Mouse (Mus musculus): ENCODE measurements at regions not wholly inside any gene's neighbourhood (a gene's known extent, or its start where the extent isn't known, plus 50 kb on each side); places are given as distances from the start of the nearest gene placed in this dataset.

DNA sequence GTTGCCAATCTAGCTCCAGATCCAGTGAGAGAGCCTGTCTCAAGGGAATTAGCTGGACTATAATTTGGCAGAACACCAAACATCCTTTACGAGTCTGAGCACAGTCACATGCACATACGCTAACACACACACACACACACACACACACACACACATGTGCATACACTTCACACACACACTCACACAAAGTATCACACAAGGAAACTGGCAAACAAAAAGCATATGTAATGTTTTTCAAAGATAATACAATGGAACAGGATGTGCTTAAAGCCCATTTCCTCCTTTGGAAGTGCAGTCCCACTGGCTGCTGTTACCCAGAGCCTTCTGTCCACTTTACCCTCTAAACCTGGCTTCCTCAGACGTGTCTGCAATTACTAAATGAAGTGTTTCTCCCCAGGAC, 226.2 kb upstream of the Cited2 start:
- no peak for DNase-seq (ENCODE audit: low spot score in 2 of 2)

- no peak for DNase-seq (ENCODE audit: low spot score in 2 of 2)
Observed at GRCm38 (mm10) chr10:17510626-17511193, 212.3 kb upstream of the Cited2 start.

GRCm38 (mm10) chr10:17511779-17512335, 211.2 kb upstream of the Cited2 start:
- DNase-seq (ENCODE audit: low spot score in 2 of 2) = no peak

DNA sequence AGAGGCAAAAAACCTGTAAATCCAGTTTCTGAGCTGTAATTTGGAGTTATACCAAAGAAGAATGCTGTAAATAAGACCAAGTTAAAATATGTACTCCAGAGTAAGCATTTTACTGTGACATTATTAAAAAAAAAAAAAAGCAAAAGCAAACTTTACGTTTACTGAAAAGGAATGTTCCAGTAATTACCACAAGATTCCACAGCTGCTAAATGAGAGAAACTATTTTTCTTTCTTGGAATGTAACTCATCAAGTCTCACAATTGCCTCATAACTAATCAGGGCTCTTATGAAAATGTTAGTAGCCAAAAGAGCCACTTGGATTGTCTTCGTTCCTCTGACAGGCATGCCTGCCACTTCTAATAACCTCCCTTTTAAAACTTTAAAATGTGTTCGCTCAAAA, 210.5 kb upstream of the Cited2 start:
- DNase-seq (ENCODE audit: low spot score in 2 of 2) = no peak

- DNase-seq (ENCODE audit: low spot score in 2 of 2) = no peak
Observed at GRCm38 (mm10) chr10:17513756-17514155, 209.3 kb upstream of the Cited2 start.

DNA sequence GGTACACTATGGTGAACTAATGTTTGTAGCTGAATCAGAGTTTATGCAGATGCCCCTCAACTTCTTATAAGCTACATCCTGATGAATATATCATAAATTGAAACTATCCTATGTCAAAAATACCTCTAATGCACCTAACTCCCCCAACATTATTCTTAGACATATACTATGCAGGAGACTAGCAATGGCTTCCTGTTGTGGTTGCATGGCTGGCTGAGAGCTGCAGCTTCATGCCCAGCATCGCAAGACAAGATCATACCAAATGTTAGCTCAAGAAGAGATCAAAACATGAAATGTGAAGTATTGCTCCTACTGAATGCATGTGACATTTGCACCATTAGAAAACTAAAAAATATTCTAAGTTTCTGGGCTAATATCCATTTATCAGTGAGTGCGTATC, 206.9 kb upstream of the Cited2 start:
- no peak for DNase-seq (ENCODE audit: low spot score in 2 of 2)

DNA sequence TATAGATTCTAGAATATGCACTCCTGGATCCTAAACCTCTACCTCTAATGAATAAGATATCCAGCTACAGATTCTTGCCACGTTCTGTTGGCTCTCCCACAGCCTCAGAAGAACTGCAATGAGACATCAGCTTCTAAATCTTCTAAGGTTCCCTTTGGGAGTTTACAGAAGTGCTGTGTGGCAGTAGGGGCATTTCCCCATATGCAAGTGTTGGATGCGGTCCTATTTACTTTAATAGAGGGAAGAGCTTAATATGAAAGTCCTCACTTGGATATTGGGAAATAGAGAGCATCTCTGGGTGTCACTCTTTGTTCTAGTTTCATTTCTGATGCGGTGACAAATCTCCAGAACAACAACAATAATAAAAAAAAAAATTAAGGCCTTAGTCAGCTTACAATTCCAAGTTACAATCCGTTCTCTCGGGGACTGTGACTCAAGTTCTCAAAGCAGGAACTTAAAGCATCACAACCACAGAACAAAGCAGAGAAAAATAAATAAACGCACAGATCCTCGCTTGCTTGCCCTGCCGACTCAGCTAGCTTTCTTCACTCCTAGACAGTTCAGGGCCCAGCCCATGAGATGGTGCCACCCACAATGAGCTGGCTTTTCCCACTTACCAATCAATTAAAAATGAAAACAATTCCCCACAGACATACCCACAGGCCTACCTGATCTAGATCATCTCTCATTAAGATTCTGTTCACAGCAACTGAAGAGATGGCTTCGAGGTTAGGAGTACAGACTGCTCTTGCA, 204.4 kb upstream of the Cited2 start:
- no peak for DNase-seq (ENCODE audit: low spot score in 2 of 2)

DNA sequence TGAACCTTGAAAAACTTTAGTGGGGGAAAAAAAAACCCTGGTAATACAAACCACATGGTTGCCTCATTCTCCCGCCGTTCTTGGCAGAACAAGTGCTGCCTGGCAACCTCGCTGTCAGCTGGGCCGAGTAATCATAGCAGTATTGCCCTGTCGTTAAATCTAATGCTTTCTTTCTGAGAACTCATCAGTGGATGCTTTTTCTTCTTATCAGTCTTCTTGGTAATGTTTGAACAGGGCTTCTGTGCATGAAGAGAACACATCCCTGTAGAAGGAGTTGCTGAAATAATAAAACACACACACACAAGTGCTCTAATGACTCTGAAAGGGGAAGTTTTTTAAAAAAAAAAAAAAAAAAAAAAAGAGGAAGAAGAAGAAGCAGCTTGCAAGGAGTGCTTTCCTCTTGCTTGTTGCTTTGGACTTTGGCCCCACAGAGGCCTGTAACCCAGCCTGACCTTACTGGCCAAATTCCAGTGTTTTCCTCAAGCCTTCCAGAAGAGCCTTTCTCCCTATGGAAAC, 200.9 kb upstream of the Cited2 start:
- DNase-seq (ENCODE audit: low spot score in 2 of 2) = peak; percentile 28 to 66

- no peak for DNase-seq (ENCODE audit: low spot score in 2 of 2)
Observed at GRCm38 (mm10) chr10:17523558-17524328, 199.3 kb upstream of the Cited2 start.

DNA sequence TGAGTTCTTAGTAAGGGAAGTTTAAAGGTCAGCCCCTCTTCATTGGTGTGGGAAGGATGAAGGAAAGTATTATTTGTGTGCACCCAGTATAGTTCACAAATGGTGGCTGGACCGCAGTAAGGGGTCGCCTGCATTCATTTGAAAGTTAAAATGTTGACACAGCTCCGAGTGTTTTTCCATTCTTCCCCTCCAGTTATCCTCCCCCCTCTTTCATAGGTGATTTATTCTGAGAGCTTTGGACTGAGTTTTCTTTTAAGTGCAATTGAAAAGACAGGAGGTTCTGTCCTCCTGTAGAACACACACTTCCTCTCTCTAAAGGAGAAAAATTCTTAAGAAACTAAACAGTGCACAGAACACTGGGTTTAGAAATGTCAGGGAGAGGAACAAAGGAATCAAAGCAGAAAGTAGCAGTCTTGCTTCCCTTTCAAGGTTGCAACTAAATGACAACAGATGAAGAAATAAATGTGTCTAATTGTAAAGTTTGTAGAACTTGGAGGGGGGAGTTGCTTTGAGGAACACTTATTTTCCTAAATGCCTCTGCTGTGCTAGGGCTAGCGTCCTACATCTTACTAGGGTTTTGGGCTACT, 195.8 kb upstream of the Cited2 start:
- no peak for DNase-seq (ENCODE audit: low spot score in 2 of 2)

DNA sequence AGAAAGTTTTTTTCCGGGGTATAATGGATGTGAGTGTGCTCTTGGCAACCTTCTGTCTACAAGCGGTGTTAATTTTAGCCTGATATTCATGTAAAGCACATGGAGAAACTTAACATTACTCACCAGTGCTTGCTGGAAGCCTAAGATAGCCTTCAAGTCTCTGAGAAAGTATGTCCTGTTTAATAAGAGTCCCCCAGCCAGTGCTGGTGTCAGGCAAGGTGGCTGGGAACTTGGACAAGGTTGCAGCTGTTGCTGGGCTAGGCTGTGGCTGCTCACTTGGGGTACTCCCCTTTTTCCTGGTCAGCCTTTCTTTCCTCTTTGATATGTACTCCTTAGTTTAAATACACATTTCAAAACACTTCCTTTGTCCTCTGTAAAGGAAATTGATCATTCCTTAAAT, 194.9 kb upstream of the Cited2 start:
- DNase-seq (ENCODE audit: low spot score in 2 of 2) = no peak

DNA sequence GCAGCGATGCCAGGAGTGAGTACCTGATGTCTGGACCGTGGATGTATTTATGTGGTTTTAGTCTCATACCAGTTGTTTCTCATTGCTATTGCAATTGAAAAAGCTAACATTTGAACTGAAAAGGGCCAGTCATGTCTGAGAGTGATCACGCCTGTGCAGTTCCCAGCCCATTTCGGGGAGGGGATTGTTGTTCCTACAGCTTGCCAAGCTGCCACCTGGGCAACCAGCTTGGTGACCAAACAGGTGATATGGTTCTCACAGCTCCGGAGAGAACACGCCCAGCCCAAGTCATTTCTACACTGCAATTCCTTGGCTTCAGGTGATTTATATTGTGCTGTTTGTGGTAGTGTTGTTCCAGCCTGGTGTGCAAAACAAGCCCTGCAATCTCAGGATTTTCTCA, 194.2 kb upstream of the Cited2 start:
- DNase-seq (ENCODE audit: low spot score in 2 of 2) = no peak

- no peak for DNase-seq (ENCODE audit: low spot score in 2 of 2)
Observed at GRCm38 (mm10) chr10:17529851-17530509, 193.0 kb upstream of the Cited2 start.

DNA sequence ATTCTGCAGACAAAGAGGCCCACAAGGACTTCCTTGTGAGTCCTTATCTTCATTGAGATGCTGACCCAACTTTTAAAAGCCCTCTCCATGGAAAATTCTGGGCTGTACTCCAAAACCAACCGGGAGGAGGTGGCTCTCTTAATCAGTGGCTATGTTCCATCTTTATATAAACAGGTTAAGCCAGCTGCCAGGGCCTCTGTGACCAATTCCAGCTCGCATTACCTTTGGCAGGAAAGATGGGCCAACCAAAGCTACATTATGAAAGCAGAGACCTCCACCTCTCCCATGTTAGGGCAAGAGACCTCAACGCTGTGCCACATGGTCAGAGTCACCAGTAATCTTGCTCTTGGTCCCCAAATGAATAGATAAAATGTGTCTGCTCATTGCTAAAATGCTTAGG, 192.0 kb upstream of the Cited2 start:
- no peak for DNase-seq (ENCODE audit: low spot score in 2 of 2)

- no peak for DNase-seq (ENCODE audit: low spot score in 2 of 2)
Observed at GRCm38 (mm10) chr10:17538944-17539533, 184.0 kb upstream of the Cited2 start.

- DNase-seq (ENCODE audit: low spot score in 2 of 2) = no peak
Observed at GRCm38 (mm10) chr10:17540404-17541375, 182.3 kb upstream of the Cited2 start.

DNA sequence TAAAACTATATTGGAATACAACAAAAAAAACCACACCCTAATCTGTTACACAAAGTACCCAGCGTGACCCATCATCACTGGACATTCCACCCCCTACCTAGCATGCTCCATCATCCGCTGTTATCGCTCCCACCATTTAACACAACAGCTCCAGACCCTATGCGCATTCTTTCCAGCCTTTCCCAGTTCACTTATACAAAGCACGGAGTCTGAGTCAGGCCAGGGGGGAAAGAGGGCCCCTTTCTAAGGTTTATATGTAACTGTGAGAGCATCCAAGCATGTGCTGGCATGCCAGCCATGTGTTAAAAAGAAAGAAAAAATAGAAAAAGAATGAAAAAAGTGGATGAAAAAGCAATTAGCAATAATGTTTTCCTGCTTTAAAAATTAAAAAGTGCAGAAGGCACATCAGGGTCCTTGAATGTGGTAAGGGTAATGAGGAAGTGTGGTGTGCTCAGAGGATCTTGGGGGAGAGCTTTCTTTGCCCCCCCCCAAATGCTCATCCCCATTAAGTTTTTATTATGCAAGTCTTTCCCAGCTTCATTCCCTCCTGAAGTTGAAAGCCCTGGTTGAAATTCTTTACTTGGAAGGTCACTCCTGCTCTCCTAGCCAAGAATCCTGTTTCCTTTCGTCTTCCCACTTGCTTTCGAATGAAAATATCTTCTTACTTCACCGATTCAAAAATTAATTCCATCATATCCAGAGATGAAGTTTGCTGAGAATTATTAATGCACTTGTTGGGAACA, 180.7 kb upstream of the Cited2 start:
- no peak for DNase-seq (ENCODE audit: low spot score in 2 of 2)

DNA sequence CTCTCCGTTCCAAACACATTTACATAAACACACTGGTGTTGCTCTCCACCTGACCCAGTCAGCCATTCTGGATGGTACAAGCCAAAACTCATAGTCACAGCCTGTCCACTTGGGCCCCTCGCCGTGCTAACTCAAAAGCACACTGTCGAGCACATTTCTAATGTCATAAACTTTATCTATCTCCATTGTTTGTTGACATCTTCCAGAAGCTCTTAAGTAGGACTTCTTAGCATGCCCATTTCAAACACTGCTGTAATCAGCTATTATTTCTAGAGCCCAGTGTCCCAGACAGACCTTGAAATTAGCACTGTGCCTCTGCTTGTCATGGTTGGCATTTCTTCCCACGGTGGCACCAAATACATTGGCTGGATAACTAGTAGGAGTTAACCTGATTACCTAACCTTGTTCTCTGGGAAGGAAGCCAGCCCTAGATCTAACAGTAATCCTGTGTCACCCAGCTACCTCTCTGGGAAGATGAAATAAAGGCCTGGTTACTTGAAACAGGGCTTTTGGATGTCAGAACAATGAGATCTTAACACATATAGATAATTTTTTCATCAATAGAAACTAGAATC, 180.1 kb upstream of the Cited2 start:
- no peak for DNase-seq (ENCODE audit: low spot score in 2 of 2)
